Mouse (Mus musculus): ENCODE results near the gene Gng2. TPM values are rescaled to one million over a fixed set of nuclear protein-coding genes. Genes with fewer than 3 reads are reported as not detected.

Gng2 gene
- total RNA-seq, 2 experiments from 2014 or later = 195 to 206 TPM

- intact Hi-C loops (cut with DNase I) = no loop called here
- no peak overlapping the region for H3K4me3 ChIP-seq
- no peak for DNase-seq (ENCODE audit: extremely low spot score in 1 of 2, low spot score in 2 of 2)
- no peak overlapping the region for H3K27ac ChIP-seq
- TF ChIP-seq CTCF (IDR thresholded peaks at IDR 0.05) = no peak
These were observed 49.5 kb downstream of the Gng2 start for GRCm38 (mm10) chr14:19927879-19928278.

- DNase-seq (ENCODE audit: extremely low spot score in 1 of 2, low spot score in 2 of 2) = no peak
- TF ChIP-seq CTCF (IDR thresholded peaks at IDR 0.05) = no peak
- Histone ChIP-seq H3K27ac (no peak overlapping the region), H3K4me3 (no peak overlapping the region)
- intact Hi-C loops (cut with DNase I) = no loop called here
These were observed 50.3 kb downstream of the Gng2 start for GRCm38 (mm10) chr14:19927156-19927555.

- Histone ChIP-seq H3K27ac (no peak overlapping the region), H3K4me3 (no peak overlapping the region)
- no peak for TF ChIP-seq CTCF (IDR thresholded peaks at IDR 0.05)
- intact Hi-C loops (cut with DNase I) = no loop called here
- no peak for DNase-seq (ENCODE audit: extremely low spot score in 1 of 2, low spot score in 2 of 2)
These were observed 51.1 kb downstream of the Gng2 start for GRCm38 (mm10) chr14:19926312-19926711.

GRCm38 (mm10) chr14:19925157-19925556 lies 52.3 kb downstream of the Gng2 start:
- H3K4me3 ChIP-seq = no peak overlapping the region
- no peak for DNase-seq (ENCODE audit: extremely low spot score in 1 of 2, low spot score in 2 of 2)
- H3K27ac ChIP-seq = no peak overlapping the region
- intact Hi-C loops (cut with DNase I) = no loop called here
- no peak for TF ChIP-seq CTCF (IDR thresholded peaks at IDR 0.05)

- TF ChIP-seq CTCF (IDR thresholded peaks at IDR 0.05) = no peak
- H3K27ac ChIP-seq = no peak overlapping the region
- DNase-seq (ENCODE audit: extremely low spot score in 1 of 2, low spot score in 2 of 2) = no peak
- intact Hi-C loops (cut with DNase I) = no loop called here
- H3K4me3 ChIP-seq = no peak overlapping the region
These were observed 53.3 kb downstream of the Gng2 start for GRCm38 (mm10) chr14:19924086-19924485.

- no peak overlapping the region for H3K27ac ChIP-seq
- no peak for TF ChIP-seq CTCF (IDR thresholded peaks at IDR 0.05)
- intact Hi-C loops (cut with DNase I) = no loop called here
- DNase-seq (ENCODE audit: extremely low spot score in 1 of 2, low spot score in 2 of 2) = no peak
- H3K4me3 ChIP-seq = no peak overlapping the region
These were observed 57.2 kb downstream of the Gng2 start for GRCm38 (mm10) chr14:19920254-19920691.

- no peak overlapping the region for H3K4me3 ChIP-seq
- no peak for TF ChIP-seq CTCF (IDR thresholded peaks at IDR 0.05)
- intact Hi-C loops (cut with DNase I) = no loop called here
- H3K27ac ChIP-seq = no peak overlapping the region
- DNase-seq (ENCODE audit: extremely low spot score in 1 of 2, low spot score in 2 of 2) = no peak
These were observed 57.6 kb downstream of the Gng2 start for GRCm38 (mm10) chr14:19919789-19920188.

- intact Hi-C loops (cut with DNase I) = no loop called here
- H3K4me3 ChIP-seq = no peak overlapping the region
These were observed 59.9 kb downstream of the Gng2 start for GRCm38 (mm10) chr14:19917534-19917933.

GRCm38 (mm10) chr14:19916315-19916714 lies 61.1 kb downstream of the Gng2 start:
- no peak for TF ChIP-seq CTCF (IDR thresholded peaks at IDR 0.05)
- DNase-seq (ENCODE audit: extremely low spot score in 1 of 2, low spot score in 2 of 2) = no peak
- Histone ChIP-seq H3K27ac (no peak overlapping the region), H3K4me3 (no peak overlapping the region)
- intact Hi-C loops (cut with DNase I) = no loop called here

More at GRCm38 (mm10) chr14:19917534-19917933, 59.9 kb downstream of the Gng2 start:
- no peak overlapping the region for H3K27ac ChIP-seq
- TF ChIP-seq CTCF (IDR thresholded peaks at IDR 0.05) = no peak
- DNase-seq (ENCODE audit: extremely low spot score in 1 of 2, low spot score in 2 of 2) = no peak

GRCm38 (mm10) chr14:19912891-19913290 lies 64.5 kb downstream of the Gng2 start:
- Histone ChIP-seq H3K4me3 (no peak overlapping the region), H3K27ac (no peak overlapping the region)
- no peak for DNase-seq (ENCODE audit: extremely low spot score in 1 of 2, low spot score in 2 of 2)
- intact Hi-C loops (cut with DNase I) = no loop called here
- no peak for TF ChIP-seq CTCF (IDR thresholded peaks at IDR 0.05)

- H3K4me3 ChIP-seq = no peak overlapping the region
- H3K27ac ChIP-seq = peak overlapping the region; percentile 41
- TF ChIP-seq CTCF (IDR thresholded peaks at IDR 0.05) = no peak
- DNase-seq (ENCODE audit: extremely low spot score in 1 of 2, low spot score in 2 of 2) = peak; percentile 48 to 49
- intact Hi-C loops (cut with DNase I) = loop anchor here (5.0 kb wide), 1 partner anchor 48 kb away; no protein-coding TSS in a partner anchor
These were observed 71.8 kb downstream of the Gng2 start for GRCm38 (mm10) chr14:19905615-19906014.

- no peak for DNase-seq (ENCODE audit: extremely low spot score in 1 of 2, low spot score in 2 of 2)
These were observed 72.6 kb downstream of the Gng2 start for GRCm38 (mm10) chr14:19904821-19905220.

GRCm38 (mm10) chr14:19904031-19904430 lies 73.4 kb downstream of the Gng2 start:
- no peak for TF ChIP-seq CTCF (IDR thresholded peaks at IDR 0.05)
- DNase-seq (ENCODE audit: extremely low spot score in 1 of 2, low spot score in 2 of 2) = no peak
- Histone ChIP-seq H3K27ac (peak overlapping the region; percentile 33; the same call in 1 of the 2 replicates), H3K4me3 (no peak overlapping the region)
- intact Hi-C loops (cut with DNase I) = loop anchor here (1.0 kb wide), 1 partner anchor 72 kb away; no protein-coding TSS in a partner anchor

More at GRCm38 (mm10) chr14:19904821-19905220, 72.6 kb downstream of the Gng2 start:
- TF ChIP-seq CTCF (IDR thresholded peaks at IDR 0.05) = no peak
- Histone ChIP-seq H3K4me3 (no peak overlapping the region), H3K27ac (peak overlapping the region; percentile 41; the same call in 1 of the 2 replicates)
- intact Hi-C loops (cut with DNase I) = loop anchor here (1.0 to 5.0 kb wide), 2 partner anchors 48 to 71 kb away; no protein-coding TSS in a partner anchor

Data from left cerebral cortex, adult 2 months (tissue).